Mouse (Mus musculus) kidney, adult 10 weeks (tissue): ENCODE measurements around the gene Daam2. TPM values are rescaled to one million over a fixed set of nuclear protein-coding genes. Genes with fewer than 3 reads are reported as not detected.

ENCODE experiments used
- polyA plus RNA-seq: library from polyadenylated mRNA; stranded (reverse); fragments of 350-450 nt; fragmentation: Illumina TruSeq; extraction: RNeasy Lipid Tissue Mini Kit (QIAGEN cat#74804); gene quantifications from one replicate; pipeline ENCODE4 v1.2.3, GENCODE M21; 2014; ENCODE audit warnings: low read depth, low replicate concordance

Daam2 gene
- 3.2 TPM for polyA plus RNA-seq

DNA sequence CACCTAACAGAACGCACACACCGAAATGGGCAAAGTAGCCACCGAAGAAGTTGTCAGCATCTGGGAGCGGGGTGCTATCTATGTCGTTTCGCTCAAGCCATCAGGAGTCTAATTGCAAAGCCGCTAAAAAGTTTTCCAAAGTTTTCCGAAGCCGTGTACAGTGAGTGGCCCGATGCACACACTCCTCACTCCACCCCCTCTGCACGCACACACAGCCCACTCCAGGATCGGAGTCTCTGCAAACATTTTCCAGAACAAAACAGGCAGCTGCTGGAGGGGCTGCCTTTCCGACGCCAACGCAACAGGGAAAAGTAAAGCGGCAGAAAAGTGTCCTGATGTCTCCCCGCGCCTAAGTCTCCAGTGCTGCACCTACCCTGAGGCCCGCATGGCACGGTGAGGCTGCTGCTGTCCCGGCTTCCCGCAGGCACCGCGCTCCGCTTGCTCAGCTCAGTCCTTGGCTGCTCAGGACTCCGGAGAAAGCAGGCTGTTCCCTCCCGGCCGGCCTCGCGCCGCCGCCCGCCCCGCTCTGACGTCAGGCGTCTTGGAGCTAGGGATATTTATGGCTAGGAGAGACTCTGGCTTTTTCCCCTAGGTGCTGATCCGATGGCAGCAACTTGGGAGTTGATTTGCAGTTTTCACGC, at the start of gene Daam2:
TSS of gene Daam2 (minus strand) at position 514 of the 641 bp plus-strand sequence.

GRCm38 (mm10) chr17:49428239-49428688, 135.9 kb downstream of the Daam2 start, which contains the start of gene Mocs1:
Gene Mocs1, plus strand, starts transcription at chr17:49428362.

Other genes starting within 250 kb of the Daam2 start
- 3.6 TPM for gene Mocs1, start 136.0 kb downstream of the Daam2 start, polyA plus RNA-seq
- 1.3 TPM for gene Kif6, start 50.8 kb upstream of the Daam2 start, polyA plus RNA-seq